Mouse (Mus musculus): ENCODE data around the gene Cdx2.
A peak's percentile ranks its signal among the peaks of the same experiment; 100 is the strongest.

Gene Cdx2

GRCm38 (mm10) chr5:147317321-147317720 lies 10.3 kb upstream of the Cdx2 start:
- no peak for DNase-seq (ENCODE audit: low spot score in 2 of 2)

GRCm38 (mm10) chr5:147315432-147316075 lies 8.5 kb upstream of the Cdx2 start:
- DNase-seq (ENCODE audit: low spot score in 2 of 2), result no peak

- DNase-seq (ENCODE audit: low spot score in 2 of 2), result no peak
These were observed 7.8 kb upstream of the Cdx2 start for GRCm38 (mm10) chr5:147314646-147315431.

GRCm38 (mm10) chr5:147312830-147313685 lies 6.0 kb upstream of the Cdx2 start:
- DNase-seq (ENCODE audit: low spot score in 2 of 2), result no peak

- no peak for DNase-seq (ENCODE audit: low spot score in 2 of 2)
These were observed 2.7 kb upstream of the Cdx2 start for GRCm38 (mm10) chr5:147309786-147310185.

- no peak for DNase-seq (ENCODE audit: low spot score in 2 of 2)
These were observed 1.4 kb upstream of the Cdx2 start for GRCm38 (mm10) chr5:147308451-147308850.

- no peak for DNase-seq (ENCODE audit: low spot score in 2 of 2)
These were observed 322 bp upstream of the Cdx2 start for GRCm38 (mm10) chr5:147307398-147307785.

GRCm38 (mm10) chr5:147305856-147306637 lies 1.0 kb downstream of the Cdx2 start:
- no peak for DNase-seq (ENCODE audit: low spot score in 2 of 2)

GRCm38 (mm10) chr5:147305166-147305565 lies 1.9 kb downstream of the Cdx2 start:
- DNase-seq (ENCODE audit: low spot score in 2 of 2), result no peak

GRCm38 (mm10) chr5:147304276-147305155 lies 2.6 kb downstream of the Cdx2 start:
- DNase-seq (ENCODE audit: low spot score in 2 of 2), result no peak

GRCm38 (mm10) chr5:147302746-147303400 lies 4.2 kb downstream of the Cdx2 start:
- DNase-seq (ENCODE audit: low spot score in 2 of 2), result no peak

GRCm38 (mm10) chr5:147302141-147302540 lies 4.9 kb downstream of the Cdx2 start:
- DNase-seq (ENCODE audit: low spot score in 2 of 2), result no peak

GRCm38 (mm10) chr5:147301781-147302070 lies 5.3 kb downstream of the Cdx2 start:
- DNase-seq (ENCODE audit: low spot score in 2 of 2), result no peak

GRCm38 (mm10) chr5:147300917-147301780 lies 5.9 kb downstream of the Cdx2 start:
- no peak for DNase-seq (ENCODE audit: low spot score in 2 of 2)

GRCm38 (mm10) chr5:147300001-147300363 lies 7.1 kb downstream of the Cdx2 start:
- no peak for DNase-seq (ENCODE audit: low spot score in 2 of 2)

GRCm38 (mm10) chr5:147299255-147300000 lies 7.6 kb downstream of the Cdx2 start:
- DNase-seq (ENCODE audit: low spot score in 2 of 2), result peak in 1 of 2 experiments; percentile 41

- no peak for DNase-seq (ENCODE audit: low spot score in 2 of 2)
These were observed 9.8 kb downstream of the Cdx2 start for GRCm38 (mm10) chr5:147297249-147297648.

- no peak for DNase-seq (ENCODE audit: low spot score in 2 of 2)
These were observed 12.9 kb downstream of the Cdx2 start for GRCm38 (mm10) chr5:147294121-147294520.

All from urinary bladder, adult 18-20 months (tissue).